Mouse (Mus musculus) layer of hippocampus, adult 9-11 months (tissue): ENCODE results near the gene Rbm4b.
"Not testable (repeated sequence)": the region's sequence is repeated elsewhere in the genome, so short reads cannot be mapped to it uniquely, and the experiment has no call there.

ENCODE experiments used
- DNase-seq: peaks from one replicate; pipeline ENCODE4 v3.0.0; 2022

The Rbm4b gene

GRCm38 (mm10) chr19:4745681-4746080, 10.6 kb upstream of the Rbm4b start:
- DNase-seq: no peak

GRCm38 (mm10) chr19:4746611-4747010, 9.7 kb upstream of the Rbm4b start:
- no peak for DNase-seq

GRCm38 (mm10) chr19:4747631-4748312, 8.5 kb upstream of the Rbm4b start:
- no peak for DNase-seq

- DNase-seq: no peak
Measured at GRCm38 (mm10) chr19:4748493-4748892, 7.8 kb upstream of the Rbm4b start.

GRCm38 (mm10) chr19:4749975-4750374, 6.3 kb upstream of the Rbm4b start:
- no peak for DNase-seq

GRCm38 (mm10) chr19:4755565-4756192, 618 bp upstream of the Rbm4b start:
- peak; percentile 92 for DNase-seq

- no peak for DNase-seq
Measured at GRCm38 (mm10) chr19:4756921-4757320, 624 bp downstream of the Rbm4b start.

- DNase-seq: not testable (repeated sequence)
Measured at GRCm38 (mm10) chr19:4760544-4760943, 4.2 kb downstream of the Rbm4b start.

GRCm38 (mm10) chr19:4762876-4763275, 6.6 kb downstream of the Rbm4b start:
- no peak for DNase-seq

GRCm38 (mm10) chr19:4767507-4768148, 11.3 kb downstream of the Rbm4b start:
- no peak for DNase-seq

GRCm38 (mm10) chr19:4772785-4773184, 16.5 kb downstream of the Rbm4b start:
- no peak for DNase-seq

- DNase-seq: no peak
Measured at GRCm38 (mm10) chr19:4782891-4783290, 26.6 kb downstream of the Rbm4b start.

GRCm38 (mm10) chr19:4785206-4785605, 28.9 kb downstream of the Rbm4b start:
- no peak for DNase-seq

GRCm38 (mm10) chr19:4786313-4786712, 30.0 kb downstream of the Rbm4b start:
- DNase-seq: no peak

- no peak for DNase-seq
Measured at GRCm38 (mm10) chr19:4793281-4793830, 37.1 kb downstream of the Rbm4b start.

GRCm38 (mm10) chr19:4793831-4794422, 37.6 kb downstream of the Rbm4b start, which contains the start of gene Rbm4:
Rbm4 (minus strand) TSS chr19:4793901.
- peak; percentile 99 for DNase-seq

GRCm38 (mm10) chr19:4795929-4796328, 39.6 kb downstream of the Rbm4b start:
- no peak for DNase-seq

GRCm38 (mm10) chr19:4797846-4798245, 41.5 kb downstream of the Rbm4b start:
- DNase-seq: no peak

GRCm38 (mm10) chr19:4799083-4799482, 42.8 kb downstream of the Rbm4b start:
- DNase-seq: no peak

- no peak for DNase-seq
Measured at GRCm38 (mm10) chr19:4802691-4803091, 46.4 kb downstream of the Rbm4b start.

GRCm38 (mm10) chr19:4803283-4803682, 47.0 kb downstream of the Rbm4b start:
- DNase-seq: no peak

GRCm38 (mm10) chr19:4810309-4810708, 54.0 kb downstream of the Rbm4b start:
- no peak for DNase-seq

GRCm38 (mm10) chr19:4810746-4811062, 54.4 kb downstream of the Rbm4b start:
- DNase-seq: no peak
